Mouse (Mus musculus): Measurements from ENCODE around the gene Frem1. TPM values are rescaled to one million over a fixed set of nuclear protein-coding genes. Genes with fewer than 3 reads are reported as not detected.

The Frem1 gene
- polyA plus RNA-seq, 1 experiment: 6.1 TPM

- DNase-seq (ENCODE audit: low read depth): no peak
- TF ChIP-seq POLR2A (IDR thresholded peaks at IDR 0.05; ENCODE audit: borderline replicate concordance, extremely low read depth, insufficient read depth, insufficient read length, poor library complexity, severe bottlenecking) (no peak), CTCF (IDR thresholded peaks at IDR 0.05; ENCODE audit: borderline replicate concordance, extremely low read depth, insufficient read depth, insufficient read length) (peak; percentile 4; the same call in 1 of the 2 replicates)
Observed at GRCm38 (mm10) chr4:82953992-82954391, 98.1 kb downstream of the Frem1 start.

- DNase-seq (ENCODE audit: low read depth): peak; percentile 57
- TF ChIP-seq POLR2A (IDR thresholded peaks at IDR 0.05; ENCODE audit: borderline replicate concordance, extremely low read depth, insufficient read depth, insufficient read length, poor library complexity, severe bottlenecking): no peak
- TF ChIP-seq CTCF (IDR thresholded peaks at IDR 0.05; ENCODE audit: borderline replicate concordance, extremely low read depth, insufficient read depth, insufficient read length): no peak
Observed at GRCm38 (mm10) chr4:82949511-82949910, 102.6 kb downstream of the Frem1 start.

GRCm38 (mm10) chr4:82946721-82947120 is 105.4 kb downstream of the Frem1 start:
- DNase-seq (ENCODE audit: low read depth): peak; percentile 90
- no peak for TF ChIP-seq POLR2A (IDR thresholded peaks at IDR 0.05; ENCODE audit: borderline replicate concordance, extremely low read depth, insufficient read depth, insufficient read length, poor library complexity, severe bottlenecking)

GRCm38 (mm10) chr4:82946276-82946612 is 105.9 kb downstream of the Frem1 start:
- peak; percentile 96 for DNase-seq (ENCODE audit: low read depth)
- TF ChIP-seq POLR2A (IDR thresholded peaks at IDR 0.05; ENCODE audit: borderline replicate concordance, extremely low read depth, insufficient read depth, insufficient read length, poor library complexity, severe bottlenecking): no peak
- TF ChIP-seq CTCF (IDR thresholded peaks at IDR 0.05; ENCODE audit: borderline replicate concordance, extremely low read depth, insufficient read depth, insufficient read length): no peak

DNA sequence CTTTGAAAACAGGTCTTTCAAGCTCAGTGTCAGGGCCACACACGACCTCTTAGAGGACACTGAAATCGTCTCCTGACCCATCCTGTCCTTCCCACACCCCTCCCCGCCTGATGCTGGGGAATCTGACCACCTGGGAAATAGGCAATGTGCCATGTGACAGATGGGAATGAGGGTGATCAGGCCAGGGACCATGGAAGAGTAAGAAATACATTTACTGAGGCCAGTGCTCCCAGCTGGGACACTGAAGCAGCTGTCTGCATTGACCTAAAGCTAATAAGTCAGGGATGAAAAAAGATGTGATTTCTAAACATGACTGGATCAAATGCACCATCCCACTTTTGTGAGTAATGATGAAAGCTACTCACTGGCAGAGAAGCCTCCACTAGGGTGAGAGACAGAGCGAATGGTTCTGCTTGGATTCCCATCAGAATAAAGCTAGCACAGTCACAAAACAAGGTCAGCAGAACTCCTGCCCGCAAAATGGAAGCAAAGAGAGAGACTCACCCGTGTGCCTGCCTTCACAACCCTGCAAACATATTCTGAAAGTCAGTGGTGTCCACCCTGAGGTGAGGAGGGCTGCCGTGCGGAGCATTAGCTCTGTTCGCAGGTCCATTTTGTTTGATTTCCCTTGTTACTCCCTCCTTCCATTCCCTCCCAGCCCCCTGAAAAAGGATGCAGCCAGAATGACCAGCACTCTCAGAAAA is 106.4 kb downstream of the Frem1 start:
- peak; percentile 67 for DNase-seq (ENCODE audit: low read depth)
- no peak for TF ChIP-seq CTCF (IDR thresholded peaks at IDR 0.05; ENCODE audit: borderline replicate concordance, extremely low read depth, insufficient read depth, insufficient read length)
- TF ChIP-seq POLR2A (IDR thresholded peaks at IDR 0.05; ENCODE audit: borderline replicate concordance, extremely low read depth, insufficient read depth, insufficient read length, poor library complexity, severe bottlenecking): no peak

DNA sequence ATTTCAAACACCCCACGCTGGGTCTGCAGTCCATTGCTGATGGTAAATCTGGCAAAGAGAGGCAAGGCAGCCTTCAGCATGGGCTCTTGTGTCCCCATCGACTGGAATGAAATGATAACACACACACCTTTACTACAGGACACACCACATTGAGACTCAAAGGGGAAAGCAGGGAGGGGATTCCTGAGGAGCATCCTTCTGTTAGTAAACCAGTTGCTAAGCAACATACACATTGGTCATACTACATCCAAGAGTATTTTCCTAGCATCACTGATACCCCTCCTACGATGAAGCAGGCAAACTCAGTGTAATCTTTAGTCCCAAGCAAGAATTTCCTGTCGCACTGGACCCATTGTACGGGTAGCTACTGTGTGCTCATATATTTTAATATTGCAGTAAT is 111.5 kb downstream of the Frem1 start:
- TF ChIP-seq POLR2A (IDR thresholded peaks at IDR 0.05; ENCODE audit: borderline replicate concordance, extremely low read depth, insufficient read depth, insufficient read length, poor library complexity, severe bottlenecking) (no peak), CTCF (IDR thresholded peaks at IDR 0.05; ENCODE audit: borderline replicate concordance, extremely low read depth, insufficient read depth, insufficient read length) (no peak)
- DNase-seq (ENCODE audit: low read depth): no peak

DNA sequence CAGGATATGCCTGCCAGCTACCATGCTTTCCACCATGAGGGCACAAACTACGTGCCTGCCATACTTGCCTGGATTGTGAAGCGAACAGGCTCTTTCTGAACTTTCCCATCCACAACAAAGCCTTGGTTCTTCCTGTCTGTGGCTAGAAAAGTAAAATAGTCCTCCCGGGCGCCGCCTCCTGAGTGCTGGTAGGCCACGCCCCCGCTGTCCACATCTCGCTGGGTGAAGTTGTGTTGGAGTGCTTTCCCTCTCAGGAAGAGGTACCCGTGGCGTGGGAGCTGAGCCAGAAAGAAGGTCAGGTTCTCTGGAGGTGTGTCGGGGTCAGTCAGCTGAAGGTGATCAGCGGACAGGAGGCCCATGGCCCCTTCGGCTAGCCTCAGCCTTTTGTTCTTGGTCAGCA is 111.9 kb downstream of the Frem1 start:
- TF ChIP-seq POLR2A (IDR thresholded peaks at IDR 0.05; ENCODE audit: borderline replicate concordance, extremely low read depth, insufficient read depth, insufficient read length, poor library complexity, severe bottlenecking): no peak
- TF ChIP-seq CTCF (IDR thresholded peaks at IDR 0.05; ENCODE audit: borderline replicate concordance, extremely low read depth, insufficient read depth, insufficient read length): no peak
- DNase-seq (ENCODE audit: low read depth): no peak

DNA sequence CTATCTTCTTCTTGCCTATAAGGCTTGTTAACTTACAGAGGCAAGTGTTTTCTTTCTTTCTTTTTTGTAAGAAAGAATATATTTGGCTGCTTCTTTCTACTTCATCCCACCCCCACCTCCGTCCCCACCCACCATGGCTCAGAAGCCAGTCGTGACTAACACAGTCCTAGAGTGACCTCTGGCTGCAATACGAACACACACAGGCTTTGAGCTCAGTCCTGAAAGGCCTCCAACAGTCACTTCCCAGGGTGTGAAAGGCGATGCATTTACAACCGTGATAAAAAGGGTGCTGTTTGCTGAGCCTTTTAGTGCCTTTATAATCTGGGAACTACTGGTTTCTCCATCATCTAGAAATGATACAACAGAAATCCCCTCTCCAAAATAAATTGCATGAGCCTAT is 117.8 kb downstream of the Frem1 start:
- DNase-seq (ENCODE audit: low read depth): peak; percentile 88

DNA sequence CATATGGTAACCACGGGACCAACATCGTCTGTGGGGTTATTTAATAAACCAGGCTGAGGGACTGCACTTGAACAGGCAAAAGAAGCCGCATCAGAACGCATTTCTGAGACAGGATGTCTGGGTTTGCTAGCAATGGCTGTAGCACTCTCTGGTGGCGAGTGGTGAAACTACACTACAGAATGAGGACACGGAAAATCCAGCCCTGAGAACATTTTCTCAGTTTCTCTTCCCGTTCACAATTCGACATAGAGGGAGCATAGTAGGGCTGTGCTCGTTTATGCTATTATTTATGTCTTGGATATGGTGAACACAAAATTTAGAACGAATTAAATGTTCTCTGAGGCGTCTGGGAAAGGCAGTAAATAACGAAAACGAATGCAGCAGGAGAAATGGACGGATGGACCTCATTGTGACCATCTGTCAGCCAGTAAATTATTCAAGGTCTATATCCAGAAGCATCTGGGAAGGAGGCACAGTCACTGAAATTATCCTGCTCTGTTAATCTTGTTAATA is 118.4 kb downstream of the Frem1 start:
- TF ChIP-seq CTCF (IDR thresholded peaks at IDR 0.05; ENCODE audit: borderline replicate concordance, extremely low read depth, insufficient read depth, insufficient read length): peak; percentile 90
- no peak for TF ChIP-seq POLR2A (IDR thresholded peaks at IDR 0.05; ENCODE audit: borderline replicate concordance, extremely low read depth, insufficient read depth, insufficient read length, poor library complexity, severe bottlenecking)
- peak; percentile 93 for DNase-seq (ENCODE audit: low read depth)

More for the DNA sequence above, 117.8 kb downstream of the Frem1 start:
- TF ChIP-seq CTCF (IDR thresholded peaks at IDR 0.05; ENCODE audit: borderline replicate concordance, extremely low read depth, insufficient read depth, insufficient read length) (peak; percentile 70; the same call in 1 of the 2 replicates), POLR2A (IDR thresholded peaks at IDR 0.05; ENCODE audit: borderline replicate concordance, extremely low read depth, insufficient read depth, insufficient read length, poor library complexity, severe bottlenecking) (no peak)

DNA sequence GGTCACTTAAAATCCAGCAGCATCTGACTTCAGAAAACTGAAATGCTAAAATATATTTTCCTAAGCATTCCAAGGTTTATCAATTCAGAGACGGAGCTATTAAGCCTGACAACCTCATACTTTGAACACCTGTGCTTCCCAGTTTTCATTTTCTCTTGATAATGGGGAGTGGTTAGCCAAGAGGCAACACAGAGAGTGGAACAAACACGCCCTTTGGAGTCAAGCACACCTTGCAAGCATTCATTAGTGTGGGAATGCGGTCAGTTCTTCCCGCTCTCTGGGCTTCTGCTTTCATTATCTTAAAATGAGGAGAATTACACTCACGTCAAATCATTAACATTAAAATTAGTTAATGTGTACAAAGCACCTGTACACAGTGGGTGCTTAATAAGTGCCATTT is 122.1 kb downstream of the Frem1 start:
- no peak for DNase-seq (ENCODE audit: low read depth)
- TF ChIP-seq POLR2A (IDR thresholded peaks at IDR 0.05; ENCODE audit: borderline replicate concordance, extremely low read depth, insufficient read depth, insufficient read length, poor library complexity, severe bottlenecking) (no peak), CTCF (IDR thresholded peaks at IDR 0.05; ENCODE audit: borderline replicate concordance, extremely low read depth, insufficient read depth, insufficient read length) (no peak)

- DNase-seq (ENCODE audit: low read depth): no peak
- TF ChIP-seq POLR2A (IDR thresholded peaks at IDR 0.05; ENCODE audit: borderline replicate concordance, extremely low read depth, insufficient read depth, insufficient read length, poor library complexity, severe bottlenecking): no peak
- no peak for TF ChIP-seq CTCF (IDR thresholded peaks at IDR 0.05; ENCODE audit: borderline replicate concordance, extremely low read depth, insufficient read depth, insufficient read length)
Observed at GRCm38 (mm10) chr4:82921962-82922361, 130.2 kb downstream of the Frem1 start.

- no peak for DNase-seq (ENCODE audit: low read depth)
- TF ChIP-seq CTCF (IDR thresholded peaks at IDR 0.05; ENCODE audit: borderline replicate concordance, extremely low read depth, insufficient read depth, insufficient read length) (no peak), POLR2A (IDR thresholded peaks at IDR 0.05; ENCODE audit: borderline replicate concordance, extremely low read depth, insufficient read depth, insufficient read length, poor library complexity, severe bottlenecking) (no peak)
Observed at GRCm38 (mm10) chr4:82918625-82919024, 133.5 kb downstream of the Frem1 start.

Data from brain, embryonic 14.5 days (tissue).